Mouse (Mus musculus) adrenal gland, adult 18-20 months (tissue): ENCODE measurements around the gene Cbfa2t2. TPM values are rescaled to one million over a fixed set of nuclear protein-coding genes. Genes with fewer than 3 reads are reported as not detected.
A peak's percentile ranks its signal among the peaks of the same experiment; 100 is the strongest.

ENCODE experiments used
- DNase-seq, 2 experiments: peaks; one replicate each; pipeline ENCODE4 v3.0.0; 2021 to 2022; ENCODE audit warnings: low spot score in 2 of 2
- total RNA-seq, 2 experiments: library from RNA; stranded (reverse); gene quantifications; 1 replicate in 1 of 2; 2 replicates in 1 of 2; pipeline ENCODE4 v1.2.3; 2021

The Cbfa2t2 gene
- total RNA-seq, 2 experiments from 2014 or later = 28.7 to 36.9 TPM

- no peak for DNase-seq
Observed at GRCm38 (mm10) chr2:154566641-154567040, 130.4 kb downstream of the Cbfa2t2 start.

- DNase-seq = no peak
Observed at GRCm38 (mm10) chr2:154567766-154568165, 131.5 kb downstream of the Cbfa2t2 start.

GRCm38 (mm10) chr2:154568329-154569070 lies 132.2 kb downstream of the Cbfa2t2 start:
- DNase-seq = no peak

- peak; percentile 61 to 75 for DNase-seq
Observed at GRCm38 (mm10) chr2:154569071-154569748, 132.9 kb downstream of the Cbfa2t2 start.

GRCm38 (mm10) chr2:154569836-154570286 lies 133.6 kb downstream of the Cbfa2t2 start, which contains the start of gene E2f1:
TSS of gene E2f1 (minus strand) at chr2:154569892.
- peak; percentile 92 to 93 for DNase-seq

GRCm38 (mm10) chr2:154570666-154571065 lies 134.4 kb downstream of the Cbfa2t2 start:
- DNase-seq = no peak

- no peak for DNase-seq
Observed at GRCm38 (mm10) chr2:154571266-154571665, 135.0 kb downstream of the Cbfa2t2 start.

GRCm38 (mm10) chr2:154571976-154572375 lies 135.7 kb downstream of the Cbfa2t2 start:
- DNase-seq = no peak

GRCm38 (mm10) chr2:154572996-154573395 lies 136.7 kb downstream of the Cbfa2t2 start:
- DNase-seq = no peak

GRCm38 (mm10) chr2:154574271-154574670 lies 138.0 kb downstream of the Cbfa2t2 start:
- DNase-seq = no peak

GRCm38 (mm10) chr2:154576876-154577743 lies 140.8 kb downstream of the Cbfa2t2 start:
- DNase-seq = no peak

- no peak for DNase-seq
Observed at GRCm38 (mm10) chr2:154577744-154578067, 141.4 kb downstream of the Cbfa2t2 start.

- no peak for DNase-seq
Observed at GRCm38 (mm10) chr2:154580586-154580985, 144.3 kb downstream of the Cbfa2t2 start.

GRCm38 (mm10) chr2:154581421-154581820 lies 145.1 kb downstream of the Cbfa2t2 start:
- no peak for DNase-seq

GRCm38 (mm10) chr2:154583906-154584872 lies 147.9 kb downstream of the Cbfa2t2 start:
- DNase-seq = no peak

GRCm38 (mm10) chr2:154584931-154585601 lies 148.8 kb downstream of the Cbfa2t2 start:
- no peak for DNase-seq

- DNase-seq = no peak
Observed at GRCm38 (mm10) chr2:154586405-154586804, 150.1 kb downstream of the Cbfa2t2 start.
